Mouse (Mus musculus) CD4-positive helper T cell, adult 2 months (primary cell): ENCODE results near the gene Gas8.
"Not testable (repeated sequence)": the region's sequence is repeated elsewhere in the genome, so short reads cannot be mapped to it uniquely, and the experiment has no call there.

Experiments used
- DNase-seq: peaks from one replicate; pipeline ENCODE4 v3.0.0-alpha.2; 2012; ENCODE audit warnings: low read depth, missing footprints, low spot score

Gas8 gene

DNA sequence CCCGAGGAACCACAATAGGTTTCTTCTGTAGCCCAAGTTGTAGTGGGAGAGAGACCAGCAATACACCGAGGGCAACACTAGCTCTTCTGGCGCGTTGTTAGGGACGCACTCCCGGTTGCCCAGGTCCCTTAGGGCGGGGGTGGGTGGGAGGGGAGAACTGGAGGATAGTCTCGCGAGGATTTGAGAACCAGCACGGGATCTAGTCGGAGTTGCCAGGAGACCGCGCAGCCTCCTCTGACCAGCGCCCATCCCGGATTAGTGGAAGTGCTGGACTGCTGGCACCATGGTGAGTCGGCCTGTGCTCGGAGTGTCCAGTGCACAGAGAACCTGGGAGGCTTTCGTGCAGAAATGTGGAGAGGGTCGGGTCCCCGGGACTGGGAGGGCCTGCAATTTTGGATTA, at the start of gene Gas8:
TSS of gene Gas8 (plus strand) at position 168 of the 400 bp plus-strand sequence.
- peak; percentile 88 for DNase-seq

DNA sequence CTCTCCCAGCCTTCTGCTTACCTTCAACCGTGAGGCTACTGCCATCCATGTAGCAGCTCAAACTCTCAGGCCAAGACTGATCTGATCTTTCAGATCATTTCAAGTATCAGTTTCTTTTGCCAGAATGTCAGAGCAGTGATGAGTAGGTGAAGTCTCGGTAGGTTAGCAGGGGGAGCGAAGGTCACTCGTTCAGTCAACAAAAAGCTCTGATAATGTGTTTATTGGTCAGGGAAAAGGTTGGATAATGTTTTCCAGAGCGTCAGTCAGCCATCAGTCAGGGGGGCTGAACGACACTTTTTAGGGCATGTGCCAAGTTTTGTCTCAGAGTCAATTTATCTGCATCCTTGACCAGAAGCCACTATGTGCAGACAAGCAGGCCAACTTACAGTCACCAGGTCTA, 45.6 kb upstream of the Gas8 start:
- not testable (repeated sequence) for DNase-seq

DNA sequence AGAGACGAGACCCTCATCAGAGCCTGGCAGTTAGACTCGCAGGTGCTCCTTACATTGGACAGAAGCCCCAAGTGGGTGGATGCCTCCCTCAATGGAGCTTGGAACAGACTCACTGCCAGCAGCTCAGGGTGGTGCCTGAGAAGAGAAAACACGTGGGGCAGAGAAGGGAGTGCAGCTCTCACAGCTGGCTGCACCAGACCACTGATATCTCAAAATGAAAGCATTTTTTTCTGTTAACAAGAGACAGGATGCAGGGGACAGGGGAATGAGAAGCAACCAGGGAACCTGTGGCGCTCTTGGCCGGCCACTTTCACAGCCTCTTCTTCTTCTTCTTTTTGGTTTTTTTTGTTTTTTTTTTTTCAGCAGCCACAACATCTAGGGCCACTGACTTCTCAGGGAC, 44.1 kb upstream of the Gas8 start:
- DNase-seq = not testable (repeated sequence)

DNA sequence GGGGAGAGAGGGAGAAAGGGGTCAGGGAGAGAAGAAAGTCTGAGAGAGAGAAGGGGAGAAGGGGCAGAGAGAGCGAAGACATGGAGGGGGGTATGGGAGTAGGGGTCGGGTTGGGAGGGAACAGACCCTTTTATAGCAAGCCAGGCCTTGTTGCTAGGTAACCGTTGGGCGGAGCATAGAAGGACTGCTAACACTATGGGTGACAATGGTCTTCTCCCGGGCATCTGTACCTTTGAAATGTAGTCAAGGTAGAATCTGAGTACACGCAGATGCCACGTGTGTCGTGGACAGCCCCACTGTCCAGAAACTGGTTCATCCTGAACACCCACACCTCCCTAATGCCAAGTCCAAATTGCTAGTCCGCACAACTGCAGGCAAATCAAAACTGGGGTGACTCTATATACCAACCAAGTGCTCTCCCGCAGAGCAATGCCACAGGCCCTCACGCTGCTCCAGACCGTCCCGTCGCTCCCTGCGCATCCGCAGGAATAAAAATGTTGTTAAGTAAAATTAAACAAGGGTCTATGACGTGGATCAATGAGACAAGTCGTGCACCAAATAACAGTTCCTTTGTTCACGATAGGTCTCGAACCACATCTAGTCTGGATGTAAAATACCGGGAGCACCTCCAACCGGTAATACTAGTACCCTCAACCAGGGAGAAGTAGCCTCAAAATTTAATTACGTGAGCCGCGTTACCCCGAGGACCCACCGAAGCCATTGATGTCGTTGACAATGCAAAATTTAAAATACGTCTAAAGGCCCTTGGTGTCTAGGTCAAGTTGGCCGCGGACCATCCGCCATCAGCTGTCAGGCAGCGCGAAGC, 41.5 kb upstream of the Gas8 start:
- peak; percentile 32 for DNase-seq

DNA sequence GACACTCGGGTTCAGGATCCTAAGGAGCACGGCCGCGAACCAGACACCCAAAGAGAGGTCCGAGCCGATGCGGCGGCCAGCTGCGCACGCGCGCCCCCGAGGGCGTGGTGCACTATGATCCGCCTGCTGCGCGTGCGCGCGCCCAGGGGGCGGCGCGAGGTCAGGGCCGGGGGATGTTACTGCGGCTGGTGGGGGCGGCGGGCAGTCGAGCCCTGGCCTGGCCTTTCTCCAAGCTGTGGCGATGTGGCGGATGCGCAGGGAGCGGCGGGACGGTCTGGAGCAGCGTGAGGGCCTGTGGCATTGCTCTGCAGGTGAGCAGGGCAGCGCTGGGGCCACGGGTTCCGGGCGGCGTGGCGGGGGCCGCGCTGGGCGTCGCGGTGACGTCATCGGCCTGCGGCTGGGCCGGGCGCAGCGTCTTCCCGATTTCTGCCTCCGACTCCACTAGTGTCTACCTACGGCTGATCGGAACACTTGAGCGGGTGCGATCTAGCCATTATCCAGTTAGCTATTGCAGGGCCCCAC, 40.8 kb upstream of the Gas8 start, which contains the start of gene Afg3l1:
TSS of gene Afg3l1 (plus strand) at position 167 of the 522 bp plus-strand sequence.
- DNase-seq = peak; percentile 92

DNA sequence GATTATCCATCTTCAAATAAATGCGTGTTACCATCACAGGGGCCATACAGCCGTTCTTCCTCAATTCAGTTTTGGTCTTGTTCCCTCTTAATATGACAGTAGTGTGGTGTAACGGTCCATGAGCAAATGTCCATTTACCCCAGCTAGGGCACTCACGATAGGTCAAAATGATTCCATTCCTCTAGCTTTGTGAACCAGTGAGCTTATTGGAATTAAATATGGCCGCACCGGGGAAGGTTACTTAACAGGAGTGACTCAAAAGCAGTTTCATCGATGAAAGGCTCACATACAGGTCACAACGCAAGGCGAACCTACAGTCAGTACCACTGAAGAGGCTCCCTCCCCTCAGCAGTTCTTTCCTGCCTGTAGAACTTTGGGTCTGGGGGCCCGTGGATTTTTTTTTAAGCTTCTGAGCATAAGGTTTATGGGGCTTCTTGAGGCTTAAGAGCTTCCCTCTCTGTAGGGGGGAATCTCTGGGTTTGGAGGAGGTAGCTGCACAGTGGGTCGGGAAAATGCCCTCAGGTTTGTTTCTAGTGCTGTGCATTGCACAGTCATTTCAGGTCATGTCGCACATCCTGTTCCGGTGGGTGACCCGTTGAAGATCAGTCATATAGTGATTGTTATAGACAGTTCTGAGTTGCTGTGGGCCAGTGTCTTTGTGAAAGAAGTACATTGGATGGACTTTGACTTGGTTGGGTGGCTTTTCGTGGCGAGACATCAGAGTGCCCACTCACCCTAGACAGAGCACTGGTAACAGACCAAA, 40.0 kb upstream of the Gas8 start:
- peak; percentile 76 for DNase-seq

DNA sequence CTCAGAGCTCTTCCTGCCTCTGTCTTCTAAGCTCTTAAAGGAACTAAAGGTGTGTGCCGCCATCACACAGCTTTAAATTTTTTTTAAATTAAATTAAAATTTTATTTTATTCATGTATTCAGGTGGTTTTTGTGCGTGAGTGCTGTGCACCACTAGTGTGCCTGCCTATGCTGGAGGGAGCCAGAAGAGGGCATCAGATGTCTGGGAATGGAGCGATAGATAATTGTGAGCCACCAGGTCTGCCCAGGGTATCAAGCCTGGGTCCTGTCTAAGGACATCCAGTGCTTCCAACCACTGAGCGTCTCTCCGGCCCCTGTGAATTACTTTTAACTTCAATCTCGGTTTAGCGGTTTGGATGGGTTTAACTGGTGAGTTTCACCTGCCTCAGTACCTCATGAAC, 36.0 kb upstream of the Gas8 start:
- DNase-seq = no peak

DNA sequence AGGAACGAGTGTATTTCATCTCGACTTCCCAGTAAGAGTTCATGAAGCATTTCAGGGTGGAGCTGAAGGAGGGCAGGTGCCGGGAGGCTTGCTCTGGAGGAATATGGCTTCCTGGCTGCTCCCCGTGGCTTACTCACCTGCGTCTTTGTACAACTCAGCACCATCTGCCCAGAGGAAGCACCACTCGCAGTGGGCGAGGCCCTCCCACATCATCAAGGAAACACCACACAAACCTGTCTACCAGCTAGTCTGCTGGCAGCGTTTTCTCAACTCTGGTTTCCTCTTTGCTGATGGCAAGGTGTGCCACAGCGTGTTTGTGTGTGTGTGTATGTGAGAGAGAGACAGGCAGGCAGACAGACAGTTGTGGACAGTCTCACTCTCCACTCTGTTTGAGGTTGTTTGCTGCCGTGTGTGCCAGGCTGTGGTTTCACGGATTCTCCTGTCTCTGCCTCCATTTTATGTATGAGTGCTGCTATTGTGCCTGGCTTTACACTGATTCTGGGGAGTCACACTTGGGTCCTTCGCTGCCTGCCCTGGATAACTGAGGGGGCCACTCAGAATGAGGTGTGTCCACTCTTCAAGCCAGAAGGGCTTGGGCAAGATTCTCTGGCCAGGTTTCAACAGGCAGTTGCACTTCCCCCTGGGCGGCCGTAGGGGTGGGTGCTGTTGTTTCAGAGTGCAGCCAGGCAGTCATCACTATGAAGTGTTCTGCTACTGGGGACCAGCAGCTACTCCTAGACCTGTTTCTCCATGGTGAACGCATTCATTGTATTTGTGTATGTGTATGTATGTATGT, 27.2 kb upstream of the Gas8 start:
- no peak for DNase-seq

DNA sequence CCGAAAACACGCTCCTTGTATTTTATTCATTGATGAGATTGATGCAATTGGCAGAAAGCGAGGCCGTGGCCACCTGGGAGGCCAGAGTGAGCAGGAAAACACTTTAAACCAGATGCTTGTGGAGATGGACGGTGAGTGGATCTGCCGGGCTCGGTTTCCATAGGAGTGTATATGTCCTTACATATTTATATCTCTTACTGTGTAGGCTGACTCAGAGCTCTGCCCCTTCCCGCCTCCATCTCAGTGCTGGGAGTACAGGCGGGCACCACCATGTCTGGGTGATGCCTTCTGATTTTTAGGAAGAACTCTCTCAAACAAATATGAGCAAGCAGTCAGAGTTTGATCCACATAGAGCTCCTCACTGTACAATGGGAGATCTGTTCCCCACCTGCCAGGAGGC, 25.7 kb upstream of the Gas8 start:
- no peak for DNase-seq

DNA sequence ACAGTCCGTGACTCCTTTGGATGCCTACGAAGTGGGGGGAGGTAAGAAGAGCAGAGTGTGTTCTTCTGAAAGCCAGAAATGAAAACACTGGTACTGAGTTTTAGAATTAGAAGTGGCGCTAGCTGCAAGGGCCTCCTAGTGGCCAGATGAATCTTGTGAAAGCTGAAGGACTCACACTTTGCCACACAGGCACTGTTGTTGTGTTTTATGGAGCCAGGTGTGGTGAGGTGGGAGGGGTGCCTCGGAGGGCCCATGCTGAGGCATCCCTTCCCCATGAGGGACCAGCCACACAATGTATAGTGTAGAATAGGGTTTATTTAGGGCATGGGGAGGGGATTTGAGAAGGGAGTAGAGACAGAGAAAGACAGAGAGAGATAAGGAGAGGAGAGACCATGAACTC, 20.9 kb upstream of the Gas8 start:
- DNase-seq = no peak

DNA sequence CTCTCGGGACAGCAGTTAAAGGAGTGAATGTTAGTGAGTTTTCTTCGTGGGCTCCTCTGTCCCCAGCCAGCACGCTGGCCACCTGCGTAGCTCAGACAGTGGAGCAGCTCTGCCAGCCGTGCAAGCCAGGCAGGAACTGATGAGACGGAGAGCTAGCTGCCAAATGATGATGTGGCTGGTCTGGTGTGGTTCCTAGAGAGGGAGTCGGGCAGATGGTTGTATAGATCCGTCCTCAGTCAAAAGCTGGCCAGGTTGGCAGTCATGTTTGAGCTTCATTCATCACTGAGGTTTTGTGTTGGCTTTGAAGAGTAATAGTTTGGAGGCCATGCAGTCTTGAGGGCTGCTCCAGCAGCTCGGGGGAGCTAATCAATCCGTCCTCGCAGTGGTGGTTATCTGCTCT, 19.7 kb upstream of the Gas8 start:
- DNase-seq = no peak

DNA sequence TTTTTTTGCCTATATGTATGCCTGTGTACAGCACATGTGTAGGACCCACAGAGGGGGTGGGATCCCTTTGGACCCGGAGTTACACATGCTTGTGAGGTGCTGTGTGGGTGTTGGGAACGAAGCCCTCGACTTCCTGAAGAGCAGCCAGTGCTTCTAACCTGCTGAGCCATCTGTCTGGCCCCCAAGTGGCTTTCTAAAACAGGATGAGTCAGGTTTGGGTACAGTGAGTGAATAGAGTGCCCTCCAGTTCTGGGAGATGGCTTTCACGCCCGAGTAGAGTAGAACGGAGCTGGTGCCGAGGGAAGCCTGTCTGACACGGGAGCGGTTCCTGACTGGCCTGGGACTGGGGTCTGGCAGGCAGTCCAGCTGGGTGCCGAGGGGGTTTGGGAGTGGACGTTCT, 19.1 kb upstream of the Gas8 start:
- DNase-seq = no peak

DNA sequence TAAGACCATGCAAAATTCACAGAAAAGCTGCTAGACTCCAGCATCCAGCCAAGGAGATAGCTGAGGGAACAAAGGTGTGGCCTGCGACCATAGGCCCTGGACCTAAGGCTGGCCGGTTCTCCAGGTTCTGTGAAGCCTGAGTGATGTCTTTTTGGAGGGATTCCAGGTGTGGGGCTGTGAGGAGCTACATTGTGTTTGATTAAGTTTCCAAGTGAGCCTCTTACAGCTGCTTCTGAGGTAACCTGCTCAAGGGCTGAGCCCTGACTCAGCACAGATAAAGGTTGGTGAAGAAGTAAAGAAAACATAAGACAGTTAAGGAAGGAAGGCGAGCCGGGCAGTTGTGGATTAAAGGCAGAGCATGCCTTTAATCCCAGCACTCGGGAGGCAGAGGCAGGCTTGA, 16.4 kb upstream of the Gas8 start:
- no peak for DNase-seq

DNA sequence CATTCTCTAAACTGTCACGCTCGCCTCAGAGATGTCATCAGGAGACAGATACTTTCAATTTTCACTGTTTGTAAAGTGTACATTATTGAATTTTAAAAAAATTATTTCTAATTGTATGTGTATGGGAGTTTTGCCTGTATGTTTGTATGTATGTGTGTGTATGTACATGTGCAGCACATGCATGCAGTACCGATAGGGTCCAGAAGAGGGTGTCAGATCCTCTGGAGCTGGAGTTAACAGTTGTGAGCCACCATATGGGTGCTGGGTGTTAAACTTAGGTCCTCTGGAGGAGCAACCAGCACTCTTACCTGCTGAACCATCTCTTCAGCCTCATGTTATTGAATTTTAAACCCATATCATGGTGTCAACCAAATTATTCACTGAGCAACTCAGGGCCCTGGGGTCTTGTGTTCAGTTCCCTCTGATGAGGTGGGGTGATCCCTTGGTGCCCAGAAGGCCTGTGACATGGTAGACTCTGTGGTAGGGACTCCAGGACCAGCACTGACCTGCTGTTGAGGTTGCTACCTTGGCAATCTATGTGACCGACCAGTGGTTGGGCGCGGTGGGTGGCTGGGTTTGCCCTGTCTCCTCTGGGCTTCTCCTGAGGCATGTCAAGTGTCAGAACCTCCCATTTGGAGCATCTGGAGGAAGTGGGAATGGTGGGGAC, 14.7 kb upstream of the Gas8 start:
- DNase-seq = no peak

DNA sequence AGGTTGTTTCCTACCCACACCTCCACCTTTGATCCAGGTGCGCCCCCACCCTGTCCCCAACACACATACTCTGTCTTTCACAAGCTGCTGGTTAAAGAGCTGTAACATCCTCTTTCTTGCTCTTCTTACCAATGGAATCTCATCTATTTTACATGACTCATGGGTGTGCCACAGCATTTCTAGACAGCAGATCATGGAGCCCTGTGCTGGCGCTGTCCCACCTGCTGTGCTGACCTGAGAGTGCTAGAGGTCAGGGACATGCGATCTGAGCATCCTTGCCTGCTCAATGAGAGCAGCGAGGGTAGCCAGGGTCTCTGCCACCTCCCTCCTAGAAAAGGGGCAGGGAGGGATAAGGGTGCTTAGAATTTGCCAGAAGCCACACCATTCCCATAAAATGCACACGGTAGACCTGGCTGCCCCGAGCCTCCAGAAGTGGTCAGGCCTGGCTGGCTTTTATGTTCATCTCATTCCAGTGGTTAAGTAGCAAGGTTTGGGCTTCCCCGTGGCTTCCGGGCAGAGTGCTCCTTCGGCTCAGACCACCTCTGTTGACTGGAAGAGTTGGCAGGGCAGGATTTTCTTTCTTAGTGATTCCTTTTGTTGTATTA, 13.9 kb upstream of the Gas8 start:
- DNase-seq = no peak

DNA sequence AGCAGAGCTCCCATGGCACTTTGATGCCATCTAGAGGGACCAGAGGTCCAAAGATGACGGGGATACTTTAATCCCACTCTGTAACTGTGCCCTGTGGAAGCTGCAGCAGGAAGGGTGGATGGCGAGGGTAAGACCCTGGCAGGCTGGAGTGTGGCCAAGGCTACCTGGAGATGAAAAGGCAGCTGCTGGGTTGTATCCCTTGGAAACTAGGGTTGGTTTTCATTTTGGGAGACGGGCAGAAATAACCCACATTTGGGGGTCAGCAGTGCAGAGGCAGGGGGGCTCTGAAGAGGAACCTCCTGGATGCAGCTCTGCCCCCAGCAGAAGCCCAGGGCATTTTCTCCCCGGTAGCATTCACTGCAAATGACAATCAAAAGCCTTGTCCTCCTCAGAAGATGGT, 13.4 kb upstream of the Gas8 start:
- no peak for DNase-seq

DNA sequence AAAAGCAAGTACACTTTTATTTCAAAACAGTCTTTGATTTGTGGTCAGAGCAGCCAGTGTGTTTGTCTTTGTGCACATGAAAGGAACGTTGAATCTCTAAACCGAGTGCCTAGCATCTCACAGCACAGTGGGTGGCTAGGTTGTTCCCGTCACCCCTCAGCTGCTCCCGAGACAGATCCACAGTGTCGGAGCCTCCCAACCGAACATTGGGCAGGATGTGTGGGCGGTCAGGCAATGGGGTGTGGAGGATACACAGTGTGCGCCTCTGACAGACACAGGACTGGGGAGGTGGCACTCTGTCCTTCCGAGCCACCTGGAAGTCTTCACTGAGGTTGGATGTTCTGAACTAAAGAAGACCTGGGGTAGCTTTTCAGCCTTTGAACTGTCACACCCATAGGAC, 12.9 kb upstream of the Gas8 start:
- no peak for DNase-seq

DNA sequence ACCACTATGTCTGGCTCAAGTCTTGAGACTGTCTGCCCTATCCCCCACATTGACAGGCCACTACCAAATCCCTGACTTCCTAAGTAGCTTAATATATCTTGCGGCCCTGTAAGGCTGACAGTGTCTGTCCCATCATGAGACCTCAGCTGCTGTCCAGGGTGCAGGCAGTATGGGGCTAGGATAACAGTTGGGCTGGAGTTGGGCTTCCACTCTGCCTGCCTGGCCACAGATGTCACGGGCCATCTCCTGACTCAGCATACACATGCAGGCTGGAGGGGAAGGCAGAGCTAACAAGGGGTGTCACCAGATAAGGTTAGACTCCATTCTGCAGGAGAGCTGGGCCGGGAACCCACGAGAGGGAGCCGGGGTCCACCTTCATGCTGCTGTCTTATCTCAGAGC, 11.5 kb upstream of the Gas8 start:
- DNase-seq = no peak

DNA sequence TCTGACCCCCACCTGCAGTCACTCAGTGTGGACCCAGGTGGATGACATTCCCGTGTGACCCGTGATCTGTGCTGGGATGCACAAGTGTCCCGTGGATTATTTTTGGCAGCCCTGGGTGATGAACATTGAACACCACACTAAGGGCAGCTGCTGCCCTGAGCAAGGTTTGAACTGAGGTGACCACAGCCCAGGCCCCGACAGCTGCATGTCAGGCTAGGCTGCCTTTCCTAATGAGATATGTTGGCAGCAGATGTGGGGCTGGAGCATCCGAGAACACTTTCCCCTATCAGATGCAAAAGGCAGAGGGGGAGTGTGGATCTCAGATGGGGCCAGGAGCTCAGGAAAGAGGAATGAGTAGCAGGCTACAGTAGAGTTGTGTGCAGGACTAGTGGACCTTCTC, 7.8 kb upstream of the Gas8 start:
- DNase-seq = no peak

DNA sequence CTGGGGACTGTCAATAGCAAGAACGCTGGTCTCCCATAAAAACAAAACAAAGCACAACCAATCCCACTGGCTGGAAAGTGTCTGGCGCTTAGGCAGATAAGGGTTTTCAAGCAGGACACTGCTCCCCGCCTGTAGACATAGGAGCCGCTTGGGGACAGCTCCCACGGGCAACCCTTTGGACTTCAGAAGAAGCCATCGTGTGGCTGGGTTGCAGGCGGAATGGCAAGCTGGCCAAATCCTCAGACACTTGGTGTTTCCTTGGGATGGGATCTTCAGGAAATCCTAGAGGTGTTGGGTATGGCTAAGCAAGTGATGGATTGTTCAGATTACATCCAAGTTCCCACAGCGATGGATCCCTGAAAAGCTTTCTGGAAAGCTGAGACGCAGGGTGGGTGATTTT, 4.5 kb upstream of the Gas8 start:
- DNase-seq = no peak
